ENCODE assay signal across 23 mouse cellular contexts in genomic region chr13:101732675-101733074, GRCm38 (mm10). TPM values are rescaled to one million over a fixed set of nuclear protein-coding genes. Genes with fewer than 3 reads are reported as not detected.
A peak's percentile ranks its signal among the peaks of the same experiment; 100 is the strongest.
DNase-seq lines count a peak whose midpoint lies in the region; ATAC-seq and TF ChIP-seq lines count a peak whose summit lies in the region.
"Had no signal": no experiment of that assay in that cellular context is flagged by ENCODE, and none has a peak within 500 bp of the region (broad histone marks: within the 10 kb centered on the region; RNA-seq: fewer than 3 reads in every experiment).

No protein-coding gene starts in this region.

- peaks cover 62% of the 10 kb centered on the region for H3K4me1 ChIP-seq in kidney, embryonic 15.5 days
- peaks cover 27% of the 10 kb centered on the region for H3K4me1 ChIP-seq in thymus, adult 2 months (replicated peaks; ENCODE audit: control insufficient read depth, insufficient read depth, low read length)
- H3K4me1 ChIP-seq in embryonic facial prominence, embryonic 13.5 days, result peaks cover 61% of the 10 kb centered on the region
- peaks cover 4% of the 10 kb centered on the region; the same call in 1 of the 2 replicates for H3K4me1 ChIP-seq in midbrain, postnatal 0 days (ENCODE audit: insufficient read depth, low read length)

- no peak overlapping the region for H3K9ac ChIP-seq in kidney, embryonic 15.5 days
- H3K9ac ChIP-seq in embryonic facial prominence, embryonic 13.5 days, result no peak overlapping the region
- no peak overlapping the region for H3K9ac ChIP-seq in midbrain, postnatal 0 days (replicated peaks; ENCODE audit: low read length, poor library complexity, severe bottlenecking)
- H3K9ac ChIP-seq: forebrain, embryonic 12.5 days; hindbrain, embryonic 14.5 days had no signal

- no peaks in the 10 kb centered on the region for H3K27me3 ChIP-seq in kidney, embryonic 15.5 days
- H3K27me3 ChIP-seq in thymus, adult 2 months (ENCODE audit: control insufficient read depth, insufficient read depth, low read length), result no peaks in the 10 kb centered on the region
- no peaks in the 10 kb centered on the region for H3K27me3 ChIP-seq in embryonic facial prominence, embryonic 13.5 days
- no peaks in the 10 kb centered on the region for H3K27me3 ChIP-seq in midbrain, postnatal 0 days (ENCODE audit: insufficient read depth, low read length)
- H3K27me3 ChIP-seq: megakaryocyte, embryonic 14.5 days had no signal

- no peak for ATAC-seq in kidney, embryonic 15.5 days (replicated peaks; ENCODE audit: low FRiP score)
- ATAC-seq in embryonic facial prominence, embryonic 13.5 days (ENCODE audit: insufficient number of reproducible peaks, insufficient read depth, low FRiP score, low TSS enrichment, low read depth), result no peak
- no peak for ATAC-seq in cerebellum, adult (ENCODE audit: insufficient number of reproducible peaks, low FRiP score, low TSS enrichment)
- no peak for ATAC-seq in midbrain, postnatal 0 days (ENCODE audit: low FRiP score)
- ATAC-seq: intestine, embryonic 16.5 days had no signal

- H3K4me3 ChIP-seq in kidney, embryonic 15.5 days (replicated peaks), result no peak overlapping the region
- no peak overlapping the region for H3K4me3 ChIP-seq in thymus, adult 2 months (ENCODE audit: control insufficient read depth, insufficient read depth, low read length)
- no peak overlapping the region for H3K4me3 ChIP-seq in embryonic facial prominence, embryonic 13.5 days
- H3K4me3 ChIP-seq in midbrain, postnatal 0 days (ENCODE audit: low read depth, low read length), result no peak overlapping the region
- H3K4me3 ChIP-seq: forebrain, embryonic 12.5 days had no signal

- WGBS in kidney, embryonic 15.5 days, result 79% methylated on average over 10 of the region's 10 CpGs
- WGBS in thymus, adult 2 months, result 10% methylated on average over 10 of the region's 10 CpGs
- WGBS in embryonic facial prominence, embryonic 13.5 days, result 33% methylated on average over 10 of the region's 10 CpGs
- 85% methylated on average over 10 of the region's 10 CpGs for WGBS in midbrain, postnatal 0 days

- DNase-seq in kidney, postnatal 36 days, result no peak
- peak; percentile 43 for DNase-seq in thymus, postnatal 0 days (ENCODE audit: low spot score)
- DNase-seq in thymus, adult 2 months, result no peak
- peak; percentile 41 for DNase-seq in naive thymus-derived CD4-positive, alpha-beta T cell, adult 2 months (ENCODE audit: low read depth)
- DNase-seq in midbrain, postnatal 0 days (ENCODE audit: low spot score), result no peak
- DNase-seq: adrenal gland, adult 2 months; cerebellum, adult 9-11 months; gastrocnemius, postnatal 36 days; heart, postnatal 10 days; kidney, postnatal 14 days; left cerebral cortex, postnatal 4 days; lung, adult 18-20 months; midbrain, embryonic 14.5 days; right cerebral cortex, postnatal 14 days; spleen, adult 18-20 months had no signal

- H3K9me3 ChIP-seq in kidney, embryonic 15.5 days (replicated peaks), result no peaks in the 10 kb centered on the region
- H3K9me3 ChIP-seq in embryonic facial prominence, embryonic 13.5 days, result no peaks in the 10 kb centered on the region
- no peaks in the 10 kb centered on the region for H3K9me3 ChIP-seq in midbrain, postnatal 0 days (ENCODE audit: low read length)
- H3K9me3 ChIP-seq: forebrain, embryonic 12.5 days; megakaryocyte, embryonic 14.5 days had no signal

- H3K36me3 ChIP-seq in kidney, embryonic 15.5 days, result no peaks in the 10 kb centered on the region
- H3K36me3 ChIP-seq in thymus, adult 2 months (ENCODE audit: control insufficient read depth, insufficient read depth, low read length), result no peaks in the 10 kb centered on the region
- H3K36me3 ChIP-seq in embryonic facial prominence, embryonic 13.5 days, result no peaks in the 10 kb centered on the region
- H3K36me3 ChIP-seq in midbrain, postnatal 0 days (ENCODE audit: insufficient read depth, low read length), result no peaks in the 10 kb centered on the region
- H3K36me3 ChIP-seq: forebrain, embryonic 12.5 days had no signal

- H3K4me2 ChIP-seq in kidney, embryonic 15.5 days, result no peak overlapping the region
- peak overlapping the region; percentile 32 for H3K4me2 ChIP-seq in embryonic facial prominence, embryonic 13.5 days
- no peak overlapping the region for H3K4me2 ChIP-seq in midbrain, postnatal 0 days (ENCODE audit: low read depth, low read length, poor library complexity, severe bottlenecking)
- H3K4me2 ChIP-seq: forebrain, embryonic 12.5 days; hindbrain, embryonic 14.5 days; liver, embryonic 11.5 days had no signal

- H3K27ac ChIP-seq in kidney, embryonic 15.5 days, result peak overlapping the region; percentile 48; the same call in 1 of the 2 replicates
- no peak overlapping the region for H3K27ac ChIP-seq in thymus, adult 2 months (ENCODE audit: control insufficient read depth, insufficient read depth, low read length)
- no peak overlapping the region for H3K27ac ChIP-seq in embryonic facial prominence, embryonic 13.5 days
- no peak overlapping the region for H3K27ac ChIP-seq in midbrain, postnatal 0 days (ENCODE audit: low read depth, low read length)
- H3K27ac ChIP-seq: forebrain, embryonic 12.5 days; hindbrain, embryonic 14.5 days had no signal

- TF ChIP-seq POLR2A in thymus, adult 2 months (IDR thresholded peaks at IDR 0.05; ENCODE audit: control insufficient read depth, extremely low read depth, insufficient read depth, low read length, poor library complexity), result no peak

- TF ChIP-seq CTCF in thymus, adult 2 months (IDR thresholded peaks at IDR 0.05; ENCODE audit: borderline replicate concordance, control insufficient read depth, extremely low read depth, insufficient read depth, low read length, poor library complexity), result no peak
- no peak for TF ChIP-seq CTCF in midbrain, postnatal 0 days (IDR thresholded peaks at IDR 0.05)

RNA-seq across cellular contexts. Expression of gene Pik3r1, which starts 35.3 kb away (rescaled TPM):
- 40.3 and 40.9 TPM in 2 replicates for polyA plus RNA-seq in kidney, embryonic 15.5 days (2015; fragmentation: Nextera tagmentation; extraction: Ambion mirVana)
- polyA plus RNA-seq in thymus, postnatal 0 days (2015; fragmentation: Nextera tagmentation; extraction: Ambion mirVana), result 62.9 and 79.3 TPM in 2 replicates
- 33.1 and 35.2 TPM in 2 replicates for polyA plus RNA-seq in thymus, adult 2 months (2012; rRNA removed)
- 38.8 and 45.0 TPM in 2 replicates for polyA plus RNA-seq in embryonic facial prominence, embryonic 13.5 days (2015; fragmentation: Nextera tagmentation; extraction: Ambion mirVana)
- total RNA-seq in midbrain, postnatal 0 days (2014; rRNA removed), result 99.2 and 116 TPM in 2 replicates
- 43.0 and 54.4 TPM in 2 replicates for polyA plus RNA-seq in midbrain, postnatal 0 days (2015; fragmentation: Nextera tagmentation; extraction: Ambion mirVana)

Comparison
In these comparisons a context has a peak if more than half of its experiments do, and no peak if none do; other contexts are left out.
1. DNase-seq: peak in thymus, postnatal 0 days (single experiment) and naive thymus-derived CD4-positive, alpha-beta T cell, adult 2 months (single experiment); none in kidney, postnatal 36 days (0 of 2), thymus, adult 2 months (single experiment) and midbrain, postnatal 0 days (single experiment).